Mouse (Mus musculus) right cerebral cortex, postnatal 25 days (tissue): ENCODE data around the gene Vps4a.
A peak's percentile ranks its signal among the peaks of the same experiment; 100 is the strongest.

Experiments used
- DNase-seq: peaks from one replicate; pipeline ENCODE4 v3.0.0; 2022

Gene Vps4a

GRCm38 (mm10) chr8:107052046-107052445 is 21.0 kb downstream of the Vps4a start:
- DNase-seq: no peak

GRCm38 (mm10) chr8:107056076-107056972 is 25.3 kb downstream of the Vps4a start, which contains the start of the genes Cog8 and Nip7:
Cog8 (minus strand) TSS chr8:107056689.
Nip7 (plus strand) TSS chr8:107056877.
- DNase-seq: peak; percentile 97

- no peak for DNase-seq
Observed at GRCm38 (mm10) chr8:107056973-107057369, 25.9 kb downstream of the Vps4a start.

- no peak for DNase-seq
Observed at GRCm38 (mm10) chr8:107062613-107063012, 31.6 kb downstream of the Vps4a start.

- no peak for DNase-seq
Observed at GRCm38 (mm10) chr8:107065511-107066496, 34.8 kb downstream of the Vps4a start, which contains the start of gene Tmed6. Tmed6 (minus strand) TSS chr8:107065644.

- no peak for DNase-seq
Observed at GRCm38 (mm10) chr8:107073706-107074105, 42.7 kb downstream of the Vps4a start.

GRCm38 (mm10) chr8:107074128-107074527 is 43.1 kb downstream of the Vps4a start:
- no peak for DNase-seq

GRCm38 (mm10) chr8:107076239-107076888 is 45.3 kb downstream of the Vps4a start:
- no peak for DNase-seq

- no peak for DNase-seq
Observed at GRCm38 (mm10) chr8:107085358-107085757, 54.3 kb downstream of the Vps4a start.

- no peak for DNase-seq
Observed at GRCm38 (mm10) chr8:107086018-107086417, 55.0 kb downstream of the Vps4a start.

- no peak for DNase-seq
Observed at GRCm38 (mm10) chr8:107088526-107089063, 57.6 kb downstream of the Vps4a start.

GRCm38 (mm10) chr8:107090531-107090930 is 59.5 kb downstream of the Vps4a start:
- no peak for DNase-seq
